Mouse (Mus musculus) spleen, adult 18-20 months (tissue): ENCODE data around the gene Ccl17.

Source experiments
- DNase-seq, 2 experiments: peaks; one replicate each; pipeline ENCODE4 v3.0.0; 2022; ENCODE audit warnings: mixed read lengths in 2 of 2

Ccl17 gene

DNA sequence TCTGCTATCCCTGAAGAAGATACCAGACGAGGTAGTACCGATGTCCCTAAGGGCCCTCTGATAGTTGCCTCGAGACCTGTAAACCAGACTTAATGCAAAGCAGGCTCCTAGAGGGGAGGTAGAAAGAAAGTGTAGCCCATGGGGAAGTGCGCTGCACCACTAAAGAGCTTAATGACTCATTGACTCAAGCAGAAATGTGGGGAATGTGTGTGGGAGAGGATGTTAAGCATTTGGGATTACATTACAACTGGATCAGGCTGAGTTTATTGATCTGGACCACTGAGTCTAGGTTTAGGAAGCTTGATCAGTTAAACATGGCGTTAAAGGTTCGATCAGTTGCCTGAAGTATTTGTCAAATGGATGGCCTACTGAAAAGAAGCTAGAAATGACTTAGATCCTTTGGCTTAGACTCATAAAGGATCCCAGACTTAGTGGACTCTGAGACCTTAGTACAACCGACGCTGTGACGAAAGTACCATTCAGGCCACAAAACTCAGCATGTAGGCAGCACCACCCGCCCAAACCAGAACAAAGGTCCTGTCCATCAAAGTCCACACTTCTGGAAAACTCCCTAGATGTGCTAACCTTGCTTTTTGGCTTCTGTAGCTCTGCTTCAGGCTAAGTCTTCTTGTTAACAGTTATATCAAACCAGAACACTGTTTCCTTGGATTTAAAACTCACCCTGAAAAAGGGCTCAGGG, 20.8 kb upstream of the Ccl17 start:
- no peak for DNase-seq

- no peak for DNase-seq
Measured at GRCm38 (mm10) chr8:94794368-94794767, 15.9 kb upstream of the Ccl17 start.

GRCm38 (mm10) chr8:94794782-94795181, 15.5 kb upstream of the Ccl17 start:
- no peak for DNase-seq

GRCm38 (mm10) chr8:94800278-94800968, 9.8 kb upstream of the Ccl17 start:
- DNase-seq = no peak

DNA sequence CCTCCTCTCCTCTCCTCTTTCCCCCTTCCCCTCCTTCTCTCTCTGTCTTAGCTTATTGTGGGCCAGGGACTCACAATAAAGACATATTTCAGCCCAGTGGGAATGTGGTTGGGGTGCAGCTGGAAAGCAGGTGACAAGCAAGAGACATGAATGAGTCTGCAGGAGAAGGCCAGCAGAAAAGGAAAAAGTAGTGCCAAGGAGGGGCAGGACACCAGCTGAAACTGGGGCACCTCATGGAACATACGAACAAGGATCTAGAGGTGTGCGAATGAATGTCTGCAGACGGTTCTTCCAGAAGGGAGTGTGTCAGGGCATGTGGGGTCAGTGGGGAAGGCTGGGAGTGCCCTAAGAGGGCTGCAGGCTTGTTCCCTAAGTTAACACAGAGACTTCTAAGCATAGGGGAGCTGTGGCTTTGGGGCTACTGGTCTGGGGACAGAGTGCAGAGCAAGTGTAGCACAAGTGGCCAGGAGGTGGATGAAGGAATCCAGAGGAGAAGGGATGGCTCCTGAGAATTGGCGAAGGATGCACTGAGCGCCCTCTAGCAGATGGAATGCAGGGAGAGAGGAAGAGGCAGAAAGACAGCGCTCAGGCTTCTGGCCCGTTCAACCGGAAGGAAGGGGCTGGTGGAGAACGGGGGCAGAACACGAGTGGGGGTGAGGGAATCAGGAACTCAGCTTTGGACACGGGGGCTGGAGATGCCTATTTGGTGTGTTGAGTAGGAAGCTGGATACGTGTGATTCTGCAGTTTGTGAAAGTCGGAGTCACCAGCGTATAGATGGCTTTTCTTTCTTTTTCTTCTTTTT, 8.8 kb upstream of the Ccl17 start:
- no peak for DNase-seq

GRCm38 (mm10) chr8:94802375-94802774, 7.9 kb upstream of the Ccl17 start:
- DNase-seq = no peak

DNA sequence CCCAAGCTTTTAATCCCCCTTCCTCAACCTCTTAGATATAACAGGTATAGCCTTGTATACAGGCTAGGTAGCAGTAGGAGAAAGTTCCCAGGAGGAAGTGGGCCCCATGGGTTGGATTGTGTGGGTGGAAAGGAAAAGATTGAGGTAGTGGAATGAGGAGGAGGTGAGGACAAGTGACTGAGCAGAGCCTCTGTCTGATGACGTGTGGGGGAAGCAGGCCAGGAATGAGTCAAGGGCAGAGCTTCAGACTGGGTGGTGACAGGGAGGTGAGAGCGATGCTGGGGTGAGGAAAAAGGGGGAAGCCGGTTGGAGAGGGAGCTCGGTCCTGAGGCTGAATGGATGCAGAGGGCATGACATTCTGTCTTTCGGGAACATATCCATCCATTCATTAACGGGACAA, 6.7 kb upstream of the Ccl17 start:
- no peak for DNase-seq

DNA sequence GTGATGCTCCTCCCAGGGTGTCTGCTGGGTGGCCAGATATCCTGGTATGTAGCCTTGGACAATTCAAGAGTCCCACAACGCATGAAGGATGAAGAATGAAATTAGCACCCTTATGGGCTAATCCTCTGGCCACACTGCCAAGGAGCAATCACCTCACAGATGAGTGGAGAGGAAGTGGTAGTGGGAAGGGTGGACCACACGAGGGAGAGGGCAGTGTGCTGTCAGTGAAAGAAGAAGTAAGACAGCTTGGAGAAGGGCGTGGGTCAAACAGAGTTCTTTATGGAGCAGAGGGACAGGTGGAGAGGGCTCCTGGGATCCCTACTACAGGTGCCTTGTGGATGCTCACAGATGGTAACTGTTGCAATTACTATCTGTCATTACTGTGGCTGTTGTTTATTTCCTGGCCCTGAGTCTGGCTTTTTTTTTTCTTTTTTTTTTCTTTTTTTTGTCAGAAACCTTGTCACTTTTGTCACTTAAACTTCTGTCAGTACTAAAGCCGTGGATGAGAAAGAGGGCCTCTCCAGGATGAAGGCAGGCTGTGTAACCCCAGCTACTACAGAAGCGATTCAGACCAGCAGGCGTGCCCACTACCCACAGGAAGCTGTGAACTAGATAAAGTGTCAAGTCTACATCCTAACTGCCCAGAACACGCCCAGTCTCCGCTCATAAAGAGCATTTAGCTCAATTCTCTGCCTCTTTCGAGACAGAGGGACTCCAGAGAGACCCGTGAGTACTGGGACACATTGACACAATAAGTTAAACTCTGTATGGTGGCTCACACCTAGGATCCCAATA, 5.5 kb upstream of the Ccl17 start:
- DNase-seq = no peak

GRCm38 (mm10) chr8:94805811-94806210, 4.4 kb upstream of the Ccl17 start:
- DNase-seq = no peak

DNA sequence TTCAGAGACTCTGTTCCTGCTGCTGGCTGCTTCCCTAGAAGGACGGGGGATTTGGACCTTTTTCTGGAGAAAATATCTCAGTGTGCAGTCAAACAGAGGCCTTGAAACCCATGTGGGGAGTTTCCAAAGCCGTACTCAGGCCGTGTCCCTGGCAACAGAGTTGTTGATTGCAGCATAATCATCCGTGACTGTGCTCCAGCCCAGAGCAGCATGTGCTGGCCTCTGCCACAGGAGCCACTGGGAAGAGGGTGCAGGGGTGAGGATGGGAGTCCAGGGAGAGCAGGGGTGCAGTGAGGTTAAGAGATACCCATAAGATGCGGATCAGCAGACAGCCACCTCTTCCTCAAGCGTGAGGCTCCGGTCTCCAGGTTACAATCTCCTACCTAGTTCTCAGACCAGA, 2.7 kb upstream of the Ccl17 start:
- DNase-seq = no peak

DNA sequence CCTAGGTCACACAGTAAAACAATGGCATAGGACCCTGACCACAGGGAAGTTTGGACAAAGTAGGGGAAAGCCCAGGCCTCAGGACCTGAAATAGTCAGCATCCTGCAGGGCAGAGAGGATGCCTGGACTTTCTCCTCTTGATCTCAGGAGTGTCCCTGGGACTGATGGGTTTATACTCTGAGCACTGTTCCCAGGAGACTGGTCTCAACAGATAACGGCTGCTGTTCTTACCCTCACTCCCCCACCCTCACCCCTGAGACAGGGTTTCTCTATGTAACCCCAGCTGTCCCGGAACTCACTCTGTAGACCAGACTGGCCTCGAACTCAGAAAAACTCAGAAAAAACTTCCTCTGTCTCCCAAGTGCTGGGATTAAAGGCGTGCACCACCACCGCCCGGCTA, 1.9 kb upstream of the Ccl17 start:
- no peak for DNase-seq

- no peak for DNase-seq
Measured at GRCm38 (mm10) chr8:94810855-94811254, 602 bp downstream of the Ccl17 start.

DNA sequence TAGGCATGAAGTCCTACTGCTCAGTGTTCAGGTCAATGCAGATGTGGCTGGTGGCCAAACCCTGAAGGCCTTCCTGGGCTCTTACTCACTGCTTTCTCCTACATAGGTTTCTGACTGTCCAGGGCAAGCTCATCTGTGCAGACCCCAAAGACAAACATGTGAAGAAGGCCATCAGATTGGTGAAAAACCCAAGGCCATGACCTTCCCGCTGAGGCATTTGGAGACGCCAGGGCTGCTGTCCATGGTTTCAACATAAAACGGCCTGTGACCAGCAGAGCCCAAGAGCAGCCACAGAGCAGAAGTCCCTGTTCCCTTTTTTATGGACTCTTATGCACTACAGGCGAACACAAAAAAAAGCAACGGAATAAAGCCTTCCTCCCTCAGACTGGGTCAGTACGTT, 1.4 kb downstream of the Ccl17 start:
- DNase-seq = no peak

DNA sequence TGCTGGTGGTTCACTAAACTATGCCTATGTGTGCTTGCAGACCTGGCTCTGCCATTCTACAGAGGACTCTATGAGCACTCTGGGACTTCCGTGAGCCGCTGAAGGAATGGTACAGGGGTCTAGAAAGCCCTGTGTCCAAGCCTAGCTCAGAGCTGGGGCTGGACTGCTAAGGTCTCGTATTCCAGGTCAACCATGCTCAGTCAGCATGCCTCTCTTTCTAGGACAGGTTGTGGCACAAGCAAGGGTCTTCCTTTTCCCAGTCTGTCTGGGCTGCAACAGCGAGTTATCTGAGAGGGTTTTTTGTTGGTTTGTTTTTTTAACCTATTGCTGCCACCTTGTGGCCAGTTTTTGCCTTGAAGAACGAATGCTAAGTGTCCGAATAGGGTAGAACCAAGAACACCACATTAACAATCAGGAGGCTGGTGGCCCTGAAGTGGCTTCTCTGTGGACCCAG, 2.4 kb downstream of the Ccl17 start:
- peak; percentile 38 to 80 for DNase-seq

DNA sequence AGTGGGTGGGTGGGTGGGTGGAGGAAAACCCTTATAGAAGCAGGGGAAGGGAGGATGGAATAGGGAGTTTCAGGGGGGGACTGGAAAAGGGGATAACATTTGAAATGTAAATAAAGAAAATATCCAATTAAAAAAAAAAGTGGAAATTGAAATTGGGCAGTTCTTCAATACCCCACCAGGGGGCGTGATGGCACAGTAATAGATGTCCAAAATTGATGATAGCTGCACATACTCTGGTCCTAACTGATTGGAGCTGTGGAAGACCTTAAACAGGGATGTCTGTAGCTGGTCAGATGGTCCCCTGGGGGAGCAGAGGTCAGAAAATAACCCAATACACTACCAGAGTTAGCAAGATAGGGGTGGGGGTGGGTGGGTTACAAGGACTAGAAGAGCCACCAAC, 4.3 kb downstream of the Ccl17 start:
- DNase-seq = peak in 1 of 2 experiments; percentile 37

GRCm38 (mm10) chr8:94817933-94818332, 7.7 kb downstream of the Ccl17 start:
- DNase-seq = no peak

DNA sequence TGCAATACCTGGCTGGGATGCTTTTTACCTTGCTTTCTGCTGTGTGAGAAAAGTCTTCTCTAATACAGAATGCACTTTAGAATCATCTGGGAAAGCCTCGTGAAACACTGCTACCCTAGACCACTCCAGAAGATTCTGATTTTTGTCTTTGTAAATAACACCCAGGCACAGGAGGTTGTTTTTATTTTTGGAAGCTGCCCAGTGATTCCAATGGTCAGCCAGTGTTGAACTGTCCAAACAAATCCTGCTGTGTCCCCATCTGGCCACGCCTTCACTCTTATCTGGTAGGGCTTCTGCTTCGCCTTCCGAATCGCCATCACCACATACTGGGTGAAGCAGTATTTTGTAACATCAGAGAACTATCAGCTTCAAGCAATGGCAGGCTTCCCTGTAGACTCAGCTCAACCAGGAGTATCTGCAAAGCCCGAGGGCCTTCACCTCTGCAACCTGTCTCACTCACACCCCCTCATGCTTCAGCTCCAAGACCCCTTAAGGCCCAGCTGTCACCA, 9.5 kb downstream of the Ccl17 start:
- no peak for DNase-seq

- DNase-seq = no peak
Measured at GRCm38 (mm10) chr8:94820553-94820952, 10.3 kb downstream of the Ccl17 start.

DNA sequence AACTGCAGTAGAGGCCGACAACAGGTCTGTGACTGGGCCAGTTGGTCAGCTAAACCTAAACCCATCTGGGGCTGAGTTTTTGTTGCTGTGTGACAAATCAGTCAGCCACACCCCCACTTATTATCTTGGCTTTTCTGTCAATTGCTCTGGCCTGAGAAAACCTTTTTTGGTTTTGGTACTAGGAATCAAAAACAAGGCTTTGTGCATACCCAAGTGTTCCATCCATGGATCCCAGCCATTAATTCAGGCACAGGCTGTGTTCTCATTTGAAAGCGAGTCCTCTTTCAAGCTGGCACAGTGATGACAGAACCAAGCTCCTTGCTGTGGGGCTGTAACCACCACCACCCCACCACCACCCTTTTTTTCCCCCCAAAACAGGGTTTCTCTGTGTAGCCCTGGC, 11.1 kb downstream of the Ccl17 start:
- no peak for DNase-seq

DNA sequence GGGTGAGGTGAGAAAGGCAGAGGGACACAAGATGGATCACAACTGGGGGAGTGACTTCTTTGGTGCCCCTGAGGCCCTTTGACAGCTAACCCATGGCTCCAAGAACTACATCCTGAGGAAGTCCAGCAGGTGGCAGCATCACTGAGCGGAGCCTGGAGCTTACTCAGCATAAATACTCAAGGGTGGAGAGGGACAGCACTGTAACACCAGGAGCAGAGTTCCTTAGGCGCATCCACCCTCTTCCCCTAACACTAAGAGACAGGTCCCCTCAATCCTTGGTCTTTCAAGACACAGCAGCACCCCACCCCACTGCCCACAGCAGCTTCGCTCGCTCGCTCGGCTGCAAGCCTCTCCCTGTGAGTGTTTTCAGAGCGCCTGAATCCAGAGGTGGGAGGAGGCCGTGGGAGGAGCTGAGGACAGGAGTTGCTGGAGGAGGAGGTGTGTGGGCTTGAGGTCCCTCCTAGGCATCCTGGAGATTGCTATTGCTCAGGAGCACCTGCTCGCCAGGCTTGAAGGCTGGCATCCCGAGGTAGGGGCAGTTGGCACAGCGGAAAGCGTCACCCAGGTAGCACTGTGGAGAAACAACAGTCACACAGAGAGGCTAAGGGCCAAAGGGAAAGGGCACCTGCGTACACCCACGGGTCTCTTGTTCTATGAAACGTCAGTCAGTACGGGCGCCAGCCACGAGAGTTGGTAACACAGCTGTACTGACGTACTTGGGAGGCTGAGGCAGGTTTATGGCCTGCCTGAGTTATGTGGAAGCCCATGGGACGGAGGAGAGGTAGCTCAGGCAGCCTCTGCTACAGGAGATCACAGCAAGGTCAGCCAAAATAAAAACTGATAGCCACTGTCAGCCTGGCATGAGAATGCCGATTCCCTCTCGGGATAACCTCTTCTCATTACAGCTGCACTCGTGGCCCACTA, 12.6 kb downstream of the Ccl17 start:
- peak in 1 of 2 experiments; percentile 41 for DNase-seq

DNA sequence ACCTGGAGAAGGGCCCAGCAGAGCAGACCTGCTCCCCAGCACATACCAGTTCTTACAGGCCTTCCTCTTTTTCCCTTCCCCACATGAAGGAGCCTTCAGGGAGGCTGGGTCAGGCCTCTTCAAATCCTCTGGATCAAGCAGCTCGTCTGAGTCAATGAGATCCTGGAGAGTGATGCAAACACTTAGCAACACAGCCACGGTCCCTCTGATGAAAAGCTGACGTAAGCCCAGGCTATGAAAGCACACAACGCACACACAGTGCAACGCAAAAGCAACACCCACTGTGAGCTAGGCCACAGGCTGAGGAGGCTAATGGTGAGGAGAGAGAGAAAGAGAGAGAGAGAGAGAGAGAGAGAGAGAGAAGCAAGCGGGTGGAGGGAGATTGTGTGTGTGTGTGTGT, 14.9 kb downstream of the Ccl17 start:
- DNase-seq = no peak

DNA sequence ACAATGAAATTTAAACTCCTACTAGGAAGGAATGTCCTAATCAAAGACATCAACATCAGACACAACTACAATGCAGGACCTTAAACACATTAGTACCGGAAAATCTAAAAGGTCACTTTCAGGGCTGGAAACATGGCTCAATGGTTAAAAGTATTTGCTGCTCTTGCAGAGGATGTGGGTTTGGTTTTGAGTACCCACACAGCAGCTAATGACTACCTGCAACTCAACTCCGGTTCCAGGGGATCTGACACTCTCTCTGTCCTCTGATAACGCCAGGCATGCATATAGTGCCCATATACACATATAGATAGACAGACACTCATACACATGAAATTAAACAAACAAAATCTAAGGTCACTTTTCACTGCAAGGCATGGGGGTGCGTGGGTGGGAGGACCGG, 16.0 kb downstream of the Ccl17 start:
- no peak for DNase-seq
